Mouse (Mus musculus) ES-E14 (cell line): ENCODE results near the gene Lmo1.

Experiments used
- CHD2 ChIP-seq: IDR thresholded peaks from 2 replicates; pipeline ENCODE4 v1.6.1; 2014; ENCODE audit warnings: mild to moderate bottlenecking, low read depth, low read length, inconsistent platforms
- MAFK ChIP-seq: IDR thresholded peaks from 2 replicates; pipeline ENCODE4 v1.6.1; 2014; ENCODE audit warnings: mild to moderate bottlenecking, low read depth, low read length, inconsistent platforms; ENCODE audit not compliant: insufficient read depth

GRCm38 (mm10) chr7:109115929-109116328 lies 59.1 kb downstream of the Lmo1 start:
- TF ChIP-seq CHD2 (no peak), MAFK (no peak)
